ENCODE assay signal across 15 mouse cellular contexts in genomic region chr1:61318042-61318441, GRCm38 (mm10).
"Had no signal": no experiment of that assay in that cellular context is flagged by ENCODE, and none has a peak within 500 bp of the region (broad histone marks: within the 10 kb centered on the region; RNA-seq: fewer than 3 reads in every experiment).

No protein-coding gene starts in this region.

- ATAC-seq: liver, postnatal 0 days; lung, postnatal 0 days; midbrain, embryonic 16.5 days had no signal

- DNase-seq: liver, postnatal 0 days; lung, adult 2 months; lung, postnatal 14 days; lung, postnatal 36 days; midbrain, embryonic 14.5 days; retina, postnatal 1 day; right cerebral cortex, adult 18-20 months; right cerebral cortex, postnatal 25 days; right cerebral cortex, postnatal 4 days; spleen, adult 18-20 months; thymus, adult 18-20 months; thymus, postnatal 14 days; thymus, postnatal 36 days had no signal
